Mouse (Mus musculus): ENCODE data around the gene Ndufs6.

The Ndufs6 gene

GRCm38 (mm10) chr13:73306085-73306410, 22.3 kb downstream of the Ndufs6 start:
- DNase-seq (ENCODE audit: low spot score) = no peak

- DNase-seq (ENCODE audit: low spot score) = no peak
Observed at GRCm38 (mm10) chr13:73305398-73306084, 22.8 kb downstream of the Ndufs6 start.

GRCm38 (mm10) chr13:73304729-73305128, 23.6 kb downstream of the Ndufs6 start:
- no peak for DNase-seq (ENCODE audit: low spot score)

GRCm38 (mm10) chr13:73299322-73299721, 29.0 kb downstream of the Ndufs6 start:
- DNase-seq (ENCODE audit: low spot score) = no peak

GRCm38 (mm10) chr13:73298717-73299116, 29.6 kb downstream of the Ndufs6 start:
- no peak for DNase-seq (ENCODE audit: low spot score)

- DNase-seq (ENCODE audit: low spot score) = no peak
Observed at GRCm38 (mm10) chr13:73291102-73291501, 37.2 kb downstream of the Ndufs6 start.

GRCm38 (mm10) chr13:73290206-73290605, 38.1 kb downstream of the Ndufs6 start:
- DNase-seq (ENCODE audit: low spot score) = no peak

GRCm38 (mm10) chr13:73283534-73283933, 44.8 kb downstream of the Ndufs6 start:
- no peak for DNase-seq (ENCODE audit: low spot score)

- no peak for DNase-seq (ENCODE audit: low spot score)
Observed at GRCm38 (mm10) chr13:73282407-73282806, 45.9 kb downstream of the Ndufs6 start.

GRCm38 (mm10) chr13:73279196-73279595, 49.1 kb downstream of the Ndufs6 start:
- no peak for DNase-seq (ENCODE audit: low spot score)

GRCm38 (mm10) chr13:73277797-73278196, 50.5 kb downstream of the Ndufs6 start:
- DNase-seq (ENCODE audit: low spot score) = no peak

- DNase-seq (ENCODE audit: low spot score) = no peak
Observed at GRCm38 (mm10) chr13:73277361-73277760, 51.0 kb downstream of the Ndufs6 start.

GRCm38 (mm10) chr13:73273536-73273935, 54.8 kb downstream of the Ndufs6 start:
- no peak for DNase-seq (ENCODE audit: low spot score)

- DNase-seq (ENCODE audit: low spot score) = no peak
Observed at GRCm38 (mm10) chr13:73272794-73273282, 55.5 kb downstream of the Ndufs6 start.

GRCm38 (mm10) chr13:73271336-73272242, 56.8 kb downstream of the Ndufs6 start:
- DNase-seq (ENCODE audit: low spot score) = no peak

GRCm38 (mm10) chr13:73270451-73271081, 57.8 kb downstream of the Ndufs6 start:
- no peak for DNase-seq (ENCODE audit: low spot score)

GRCm38 (mm10) chr13:73269891-73270290, 58.5 kb downstream of the Ndufs6 start:
- DNase-seq (ENCODE audit: low spot score) = no peak
